Mouse (Mus musculus) left cerebral cortex, adult 2 months (tissue): ENCODE measurements around the gene Sfn. TPM values are rescaled to one million over a fixed set of nuclear protein-coding genes. Genes with fewer than 3 reads are reported as not detected.
"Not testable (repeated sequence)": the region's sequence is repeated elsewhere in the genome, so short reads cannot be mapped to it uniquely, and the experiment has no call there.

Experiments
- DNase-seq, 2 experiments: peaks; one replicate each; pipeline ENCODE4 v3.0.0; 2021 to 2022; ENCODE audit warnings: low spot score in 2 of 2, mixed read lengths in 1 of 2; ENCODE audit errors: extremely low spot score in 1 of 2
- H3K27ac ChIP-seq: fragments of 200-600 bp; 2 replicates; pipeline ENCODE4 v1.8.1; 2022
- H3K4me3 ChIP-seq: fragments of 200-600 bp; 2 replicates; pipeline ENCODE4 v1.8.1; 2022
- CTCF ChIP-seq: fragments of 200-600 bp; IDR thresholded peaks from 2 replicates; pipeline ENCODE4 v1.8.1; 2022; ENCODE audit warnings: antibody characterized with exemption, mild to moderate bottlenecking, moderate library complexity
- intact Hi-C: fragments of 180-260 bp; cut with DNase I; formaldehyde crosslinking; loops from one replicate; pipeline ENCODE4 v1.15.1; 2025
- long read RNA-seq, 2 experiments: library from polyadenylated mRNA; stranded (forward); transcript quantifications; one replicate each; pipeline ENCODE4 v2.0.0; 2021; ENCODE audit warnings: borderline mapping rate in 2 of 2
- total RNA-seq, 2 experiments: library from RNA; stranded (reverse); gene quantifications; 2 replicates each; pipeline ENCODE4 v1.2.3; 2021

The Sfn gene
- total RNA-seq, result 1 to 10 TPM; 1.7 to 2.6 TPM
- long read RNA-seq, experiment 1, result 0 reads
- long read RNA-seq, experiment 2, result 0 reads

- intact Hi-C loops, result no loop called here
- peak; percentile 52 for TF ChIP-seq CTCF
- Histone ChIP-seq H3K4me3 (no peak within 1 kb of the TSS), H3K27ac (no peak within 1 kb of the TSS)
- DNase-seq, result no peak
Observed at GRCm38 (mm10) chr4:133601721-133602218, at the start of gene Sfn. Sfn (minus strand) TSS chr4:133602168.

DNA sequence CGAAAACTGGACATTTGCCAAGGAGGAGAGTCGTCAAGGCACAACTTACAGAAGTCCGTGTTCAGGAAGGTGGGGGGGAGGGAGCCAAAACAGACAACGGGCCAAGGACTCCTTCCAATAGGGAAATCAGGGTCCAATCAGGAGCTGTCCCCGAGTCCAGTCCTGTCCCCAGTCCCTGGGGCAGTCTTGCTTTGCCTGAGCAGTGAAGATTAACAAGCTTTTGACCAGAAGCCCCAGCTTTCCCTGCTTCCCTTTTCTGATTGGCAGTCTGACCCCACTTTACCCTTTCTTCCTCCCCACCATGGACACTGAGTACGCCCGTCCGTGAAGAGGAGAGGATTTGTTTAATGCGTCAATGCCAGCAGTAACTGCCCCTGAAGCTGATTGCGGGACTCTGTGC, 49.5 kb upstream of the Sfn start:
- Histone ChIP-seq H3K4me3 (no peak overlapping the region), H3K27ac (no peak overlapping the region)
- intact Hi-C loops, result no loop called here
- no peak for DNase-seq
- TF ChIP-seq CTCF, result no peak

GRCm38 (mm10) chr4:133649989-133650699, 48.2 kb upstream of the Sfn start, which contains the start of gene Zdhhc18:
Zdhhc18 (minus strand) TSS chr4:133650154.
- peak within 1 kb of the TSS; percentile 46 for H3K4me3 ChIP-seq
- intact Hi-C loops, result loop anchor here (1.0 kb wide), 1 partner anchor 58 kb away; no protein-coding TSS in a partner anchor
- DNase-seq, result peak; percentile 72 to 78
- peak; percentile 79 for TF ChIP-seq CTCF
- H3K27ac ChIP-seq, result 0 out of 2 replicates have a peak within 1 kb of the TSS, but pooled peaks have one; percentile 10

DNA sequence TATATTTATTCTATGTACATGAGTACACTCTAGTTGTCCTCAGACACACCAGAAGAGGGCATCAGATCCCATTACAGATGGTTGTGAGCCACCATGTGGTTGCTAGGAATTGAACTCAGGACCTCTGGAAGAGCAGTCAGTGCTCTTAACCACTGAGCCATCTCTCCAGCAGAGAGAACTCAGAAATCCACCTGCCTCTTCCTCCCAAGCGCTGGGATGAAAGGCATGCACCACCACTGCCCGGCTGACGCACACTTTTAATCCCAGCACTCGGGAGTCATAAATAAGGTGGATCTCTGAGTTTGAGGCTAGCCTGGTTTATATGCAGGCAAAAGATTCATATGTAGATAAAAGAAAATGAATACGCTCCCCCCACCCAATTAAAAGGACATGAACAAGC, 47.5 kb upstream of the Sfn start:
- H3K4me3 ChIP-seq, result peak overlapping the region; percentile 46

DNA sequence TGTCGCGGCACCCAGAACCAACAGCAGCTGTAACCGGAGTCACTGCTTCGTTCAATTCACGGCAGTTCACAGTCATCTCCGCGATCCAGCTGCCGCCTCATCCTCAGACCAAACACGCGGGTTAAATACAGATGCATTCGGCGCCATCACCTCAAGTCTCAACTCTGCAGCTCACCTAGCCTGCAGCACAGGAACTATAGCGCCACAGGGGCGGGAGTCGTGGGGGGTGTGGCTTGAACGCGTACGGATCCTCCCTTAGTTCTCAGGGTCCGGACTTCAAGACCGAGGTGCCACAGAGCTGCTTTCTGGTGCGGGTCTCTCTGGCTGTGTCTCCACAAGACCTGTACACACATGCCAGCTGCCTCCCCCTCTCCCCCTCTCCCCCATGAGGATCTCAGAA, 43.7 kb upstream of the Sfn start:
- H3K4me3 ChIP-seq, result no peak overlapping the region
- no peak for TF ChIP-seq CTCF
- no peak for DNase-seq
- no peak overlapping the region for H3K27ac ChIP-seq
- intact Hi-C loops, result no loop called here

More for the DNA sequence above, 47.5 kb upstream of the Sfn start:
- DNase-seq, intact Hi-C loops, H3K27ac ChIP-seq: not testable (repeated sequence)
- TF ChIP-seq CTCF, result peak; percentile 1; the same call in 1 of the 2 replicates

- no peak overlapping the region for H3K27ac ChIP-seq
- no peak for DNase-seq
- intact Hi-C loops, result no loop called here
- H3K4me3 ChIP-seq, result no peak overlapping the region
- TF ChIP-seq CTCF, result no peak; the same call in none of the 2 replicates
Observed at GRCm38 (mm10) chr4:133645195-133645594, 43.2 kb upstream of the Sfn start.

DNA sequence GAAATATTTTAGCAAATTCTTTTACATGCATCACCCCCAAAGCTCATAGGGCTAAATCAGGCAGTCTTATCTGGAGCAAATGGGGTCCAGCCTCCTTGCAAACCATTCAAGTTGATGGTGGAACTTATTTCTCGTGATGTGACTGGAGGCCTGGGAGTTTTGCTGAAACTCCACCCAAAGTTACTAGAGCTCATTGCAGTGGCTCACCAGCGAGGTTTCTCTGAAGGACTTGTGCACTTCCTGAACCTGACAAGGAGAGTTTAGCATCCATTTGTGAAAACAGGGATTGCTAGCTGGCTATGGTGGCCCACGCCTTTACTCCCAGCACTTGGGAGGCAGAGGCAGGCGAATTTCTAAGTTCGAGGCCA, 32.1 kb upstream of the Sfn start:
- H3K4me3 ChIP-seq, result no peak overlapping the region
- TF ChIP-seq CTCF, result no peak
- intact Hi-C loops, result no loop called here
- DNase-seq, result no peak
- no peak overlapping the region for H3K27ac ChIP-seq

- H3K4me3 ChIP-seq, result peak overlapping the region; percentile 70
- peak overlapping the region; percentile 76 for H3K27ac ChIP-seq
- TF ChIP-seq CTCF, result peak; percentile 77
- peak; percentile 89 to 93 for DNase-seq
- intact Hi-C loops, result no loop called here
Observed at GRCm38 (mm10) chr4:133633332-133634042, 31.5 kb upstream of the Sfn start.

DNA sequence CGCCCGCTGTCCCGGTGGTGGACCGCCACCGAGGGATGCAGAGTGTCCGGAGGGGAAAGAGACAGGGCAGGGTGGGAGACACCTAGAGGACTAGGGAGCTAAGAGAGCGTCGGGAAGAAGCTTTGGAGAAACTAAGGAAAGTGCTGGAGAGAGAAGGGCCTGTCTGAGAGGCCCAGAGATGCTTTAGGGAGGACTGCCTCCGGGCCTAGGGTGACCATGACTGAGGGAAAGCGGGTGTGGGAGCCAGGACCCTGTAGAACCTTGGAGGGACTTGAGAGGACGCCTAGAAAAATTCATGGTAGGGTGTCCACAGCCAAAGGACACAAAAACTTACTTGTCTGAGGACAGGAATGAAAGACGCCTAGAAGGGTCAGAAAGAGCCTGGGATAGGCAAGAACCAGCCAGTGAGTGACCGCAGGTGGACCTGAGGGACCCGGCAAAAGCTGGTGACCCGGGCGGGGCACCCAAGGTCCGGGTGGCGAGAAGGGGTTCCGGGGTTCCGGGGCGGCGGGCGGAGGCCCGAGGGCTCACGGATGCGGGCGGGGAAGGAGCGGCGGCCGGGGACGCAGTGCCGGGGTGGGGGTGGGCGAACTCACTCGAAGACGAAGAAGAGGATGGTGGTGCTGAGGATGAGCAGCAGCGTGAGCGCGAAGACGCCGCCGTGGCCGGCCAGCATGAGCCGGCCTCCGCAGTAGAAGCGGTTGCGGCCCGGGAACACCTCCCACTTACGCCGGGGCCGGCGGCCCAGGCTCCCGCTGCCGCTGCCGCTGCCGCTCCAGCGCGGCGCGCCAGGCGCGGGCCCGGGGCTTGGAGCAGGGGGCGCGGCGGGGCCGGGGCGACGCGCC, 30.7 kb upstream of the Sfn start:
- DNase-seq, result peak; percentile 27 to 35

GRCm38 (mm10) chr4:133631769-133632411, 29.9 kb upstream of the Sfn start:
- no peak for DNase-seq
- no peak for TF ChIP-seq CTCF
- intact Hi-C loops, result no loop called here
- peak overlapping the region; percentile 15 for H3K27ac ChIP-seq
- H3K4me3 ChIP-seq, result peak overlapping the region; percentile 70

More for the DNA sequence above, 30.7 kb upstream of the Sfn start:
- no peak for TF ChIP-seq CTCF
- Histone ChIP-seq H3K4me3 (peak overlapping the region; percentile 70), H3K27ac (peak overlapping the region; percentile 73)
- intact Hi-C loops, result no loop called here
